Mouse (Mus musculus) embryonic facial prominence, embryonic 13.5 days (tissue): Measurements from ENCODE around the gene Oma1. TPM values are rescaled to one million over a fixed set of nuclear protein-coding genes. Genes with fewer than 3 reads are reported as not detected.

Source experiments
- ATAC-seq: fragments of 200-750 bp; cut with Nextera tagmentation; 2 replicates; pipeline ENCODE4 v1.8.0; 2017; ENCODE audit warnings: low read depth; ENCODE audit not compliant: insufficient number of reproducible peaks, insufficient read depth, low FRiP score, low TSS enrichment
- H3K27ac ChIP-seq: fragments of 300-500 bp; sonication (generic); 2 replicates; pipeline ENCODE4 v1.5.1; 2015; ENCODE audit warnings: moderate library complexity, mild to moderate bottlenecking, inconsistent platforms
- H3K27me3 ChIP-seq: fragments of 300-500 bp; sonication (generic); 2 replicates; pipeline ENCODE4 v1.6.1; 2015; ENCODE audit warnings: mild to moderate bottlenecking, inconsistent platforms
- H3K36me3 ChIP-seq: fragments of 300-500 bp; sonication (generic); 2 replicates; pipeline ENCODE4 v1.6.1; 2015; ENCODE audit warnings: mild to moderate bottlenecking, inconsistent platforms
- H3K4me1 ChIP-seq: fragments of 300-500 bp; sonication (generic); 2 replicates; pipeline ENCODE4 v1.6.1; 2015; ENCODE audit warnings: inconsistent platforms
- H3K4me2 ChIP-seq: fragments of 300-500 bp; sonication (generic); 2 replicates; pipeline ENCODE4 v1.6.1; 2015; ENCODE audit warnings: moderate library complexity, mild to moderate bottlenecking, inconsistent platforms
- H3K4me3 ChIP-seq: fragments of 300-500 bp; sonication (generic); 2 replicates; pipeline ENCODE4 v1.5.1; 2015; ENCODE audit warnings: mild to moderate bottlenecking, inconsistent platforms
- H3K9ac ChIP-seq: fragments of 300-500 bp; sonication (generic); 2 replicates; pipeline ENCODE4 v1.6.1; 2015; ENCODE audit warnings: mild to moderate bottlenecking, inconsistent platforms
- H3K9me3 ChIP-seq: fragments of 300-500 bp; sonication (generic); 2 replicates; pipeline ENCODE4 v1.6.1; 2016; ENCODE audit warnings: inconsistent platforms
- WGBS: fragments of 180-500 bp; shearing (Covaris S2); methylation state at CpG from one replicate; pipeline ENCODE4 v1.1.7; 2015; ENCODE audit warnings: mixed read lengths; 5-methylcytosine and 5-hydroxymethylcytosine counted together
- polyA plus RNA-seq: library from polyadenylated mRNA; unstranded; fragments of >200 nt; fragmentation: Nextera tagmentation; extraction: Ambion mirVana; gene quantifications from 2 replicates; pipeline ENCODE4 v1.2.1, GENCODE M21; 2015

The Oma1 gene
- polyA plus RNA-seq, 1 experiment from 2014 or later = 14.9 TPM

GRCm38 (mm10) chr4:103358941-103359448, 45.4 kb downstream of the Oma1 start:
- Histone ChIP-seq H3K27ac (no peak overlapping the region), H3K27me3 (no peaks in the 10 kb centered on the region), H3K9me3 (no peaks in the 10 kb centered on the region), H3K9ac (no peak overlapping the region), H3K4me3 (no peak overlapping the region), H3K36me3 (no peaks in the 10 kb centered on the region), H3K4me2 (no peak overlapping the region), H3K4me1 (no peaks in the 10 kb centered on the region)
- 86% methylated on average over 9 of the region's 9 CpGs for WGBS
- ATAC-seq = no peak

DNA sequence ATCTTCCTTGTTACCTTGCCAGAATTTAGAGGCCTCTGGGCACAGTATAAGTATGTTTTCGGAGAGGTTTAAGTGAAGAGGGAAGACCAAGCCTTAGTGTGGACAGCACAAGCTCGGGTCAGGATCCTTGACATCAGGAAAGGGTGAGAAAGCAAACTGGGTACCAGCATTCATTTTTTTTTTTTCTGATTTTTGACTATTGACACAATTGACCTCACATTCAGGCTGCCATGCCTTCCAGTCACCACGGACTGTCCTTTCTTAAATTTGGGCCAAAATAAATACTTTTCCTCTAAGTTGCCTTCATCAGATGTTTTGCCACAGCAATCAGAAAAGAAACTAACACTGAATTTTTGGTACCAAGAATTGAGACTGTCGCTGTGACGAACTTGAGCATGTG, 68.6 kb downstream of the Oma1 start:
- Histone ChIP-seq H3K27ac (no peak overlapping the region), H3K27me3 (no peaks in the 10 kb centered on the region), H3K9ac (no peak overlapping the region), H3K4me3 (no peak overlapping the region), H3K9me3 (no peaks in the 10 kb centered on the region), H3K36me3 (no peaks in the 10 kb centered on the region), H3K4me2 (no peak overlapping the region), H3K4me1 (no peaks in the 10 kb centered on the region)
- 85% methylated on average over 5 of the region's 5 CpGs for WGBS
- ATAC-seq = no peak

DNA sequence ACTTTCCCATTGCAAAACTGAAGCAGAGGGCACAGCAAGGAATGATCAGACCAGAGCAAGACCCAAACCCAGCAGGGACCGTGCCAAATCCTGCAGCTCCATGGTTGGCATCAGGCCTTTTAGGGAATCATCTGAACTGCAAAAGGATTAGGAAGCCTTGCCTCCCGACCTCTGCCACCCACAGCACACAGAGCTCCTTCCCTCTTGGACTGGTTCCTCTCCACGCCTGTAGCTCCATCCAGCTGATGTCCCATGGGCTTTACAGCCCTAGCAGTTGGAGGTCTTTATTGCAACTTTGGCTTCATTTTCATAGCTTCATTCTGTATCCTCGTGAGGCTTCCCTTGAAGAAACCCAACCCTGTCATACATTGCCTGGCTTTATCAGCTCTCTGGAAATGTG, 71.4 kb downstream of the Oma1 start:
- H3K9ac ChIP-seq = no peak overlapping the region
- H3K27me3 ChIP-seq = no peaks in the 10 kb centered on the region
- no peaks in the 10 kb centered on the region for H3K9me3 ChIP-seq
- no peaks in the 10 kb centered on the region for H3K36me3 ChIP-seq
- no peaks in the 10 kb centered on the region for H3K4me1 ChIP-seq
- H3K4me3 ChIP-seq = no peak overlapping the region
- 67% methylated on average over 4 of the region's 4 CpGs for WGBS
- no peak for ATAC-seq
- H3K4me2 ChIP-seq = no peak overlapping the region
- H3K27ac ChIP-seq = no peak overlapping the region

- Histone ChIP-seq H3K27ac (no peak overlapping the region), H3K4me1 (no peaks in the 10 kb centered on the region), H3K27me3 (no peaks in the 10 kb centered on the region), H3K4me2 (no peak overlapping the region), H3K36me3 (no peaks in the 10 kb centered on the region), H3K9ac (no peak overlapping the region), H3K9me3 (no peaks in the 10 kb centered on the region), H3K4me3 (no peak overlapping the region)
- no peak for ATAC-seq
- WGBS = 79% methylated on average over 4 of the region's 4 CpGs
These were observed 72.5 kb downstream of the Oma1 start for GRCm38 (mm10) chr4:103385835-103386787.

DNA sequence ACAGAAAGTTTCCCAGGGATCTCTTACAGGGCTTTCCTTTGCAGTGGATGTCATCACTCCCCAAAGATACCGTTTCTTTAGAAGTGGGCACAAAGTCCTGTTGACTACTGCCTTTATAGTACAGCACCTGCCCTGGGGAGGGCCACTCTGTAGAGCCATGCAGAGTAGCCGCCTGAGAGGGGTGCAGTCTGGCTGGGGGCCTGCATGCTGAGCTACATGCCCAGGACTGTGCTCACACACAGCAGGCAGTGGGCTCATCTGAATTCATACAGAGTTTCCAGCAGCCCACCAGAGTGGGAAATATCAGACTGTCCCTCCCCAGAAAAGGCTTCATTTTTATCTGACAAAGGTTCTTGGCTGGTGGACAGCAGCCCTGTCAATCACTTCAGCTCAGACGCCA, 73.7 kb downstream of the Oma1 start:
- Histone ChIP-seq H3K36me3 (no peaks in the 10 kb centered on the region), H3K27ac (no peak overlapping the region), H3K4me2 (no peak overlapping the region), H3K4me1 (no peaks in the 10 kb centered on the region), H3K9ac (no peak overlapping the region), H3K9me3 (no peaks in the 10 kb centered on the region), H3K4me3 (no peak overlapping the region), H3K27me3 (no peaks in the 10 kb centered on the region)
- WGBS = 80% methylated on average over 3 of the region's 3 CpGs
- ATAC-seq = no peak

- no peak overlapping the region for H3K4me3 ChIP-seq
- no peaks in the 10 kb centered on the region for H3K4me1 ChIP-seq
- no peak for ATAC-seq
- H3K36me3 ChIP-seq = no peaks in the 10 kb centered on the region
- no peak overlapping the region for H3K27ac ChIP-seq
- no peak overlapping the region for H3K4me2 ChIP-seq
- H3K27me3 ChIP-seq = no peaks in the 10 kb centered on the region
- H3K9ac ChIP-seq = no peak overlapping the region
- WGBS = 75% methylated on average over 8 of the region's 8 CpGs
- H3K9me3 ChIP-seq = no peaks in the 10 kb centered on the region
These were observed 75.0 kb downstream of the Oma1 start for GRCm38 (mm10) chr4:103388530-103389178.

GRCm38 (mm10) chr4:103389583-103389982, 76.0 kb downstream of the Oma1 start:
- H3K4me1 ChIP-seq = no peaks in the 10 kb centered on the region
- H3K4me3 ChIP-seq = no peak overlapping the region
- no peaks in the 10 kb centered on the region for H3K27me3 ChIP-seq
- 41% methylated on average over 3 of the region's 3 CpGs for WGBS
- no peak for ATAC-seq
- no peaks in the 10 kb centered on the region for H3K9me3 ChIP-seq
- no peaks in the 10 kb centered on the region for H3K36me3 ChIP-seq
- no peak overlapping the region for H3K27ac ChIP-seq
- H3K9ac ChIP-seq = no peak overlapping the region
- no peak overlapping the region for H3K4me2 ChIP-seq

- H3K4me1 ChIP-seq = no peaks in the 10 kb centered on the region
- no peak overlapping the region for H3K9ac ChIP-seq
- H3K4me3 ChIP-seq = no peak overlapping the region
- H3K27ac ChIP-seq = no peak overlapping the region
- no peaks in the 10 kb centered on the region for H3K27me3 ChIP-seq
- H3K36me3 ChIP-seq = no peaks in the 10 kb centered on the region
- no peak for ATAC-seq
- H3K9me3 ChIP-seq = no peaks in the 10 kb centered on the region
- WGBS = 61% methylated on average over 2 of the region's 2 CpGs
- H3K4me2 ChIP-seq = no peak overlapping the region
These were observed 76.9 kb downstream of the Oma1 start for GRCm38 (mm10) chr4:103390499-103390898.

DNA sequence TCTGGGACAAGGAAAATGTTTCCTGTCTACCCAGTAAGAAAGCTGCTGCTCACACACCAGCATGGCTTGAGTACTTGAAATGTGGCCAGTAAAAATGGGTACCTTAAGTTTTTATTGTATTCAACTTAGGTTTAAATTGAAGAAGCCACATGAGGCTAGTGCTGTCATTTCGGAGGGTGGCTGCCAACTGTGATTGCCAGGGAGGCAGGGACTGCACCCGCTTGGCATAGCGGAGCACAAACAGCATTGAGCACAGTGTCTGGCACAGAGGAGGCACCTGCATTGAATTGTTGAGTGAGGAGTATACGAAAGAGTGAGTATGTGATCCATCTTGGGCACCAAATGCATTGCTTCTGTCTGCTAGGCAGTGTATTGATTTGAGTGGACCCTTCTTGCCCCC, 81.5 kb downstream of the Oma1 start:
- Histone ChIP-seq H3K4me3 (no peak overlapping the region), H3K4me1 (no peaks in the 10 kb centered on the region), H3K9me3 (no peaks in the 10 kb centered on the region), H3K9ac (no peak overlapping the region), H3K27ac (no peak overlapping the region), H3K4me2 (no peak overlapping the region), H3K36me3 (no peaks in the 10 kb centered on the region), H3K27me3 (no peaks in the 10 kb centered on the region)
- no peak for ATAC-seq
- 82% methylated on average over 4 of the region's 4 CpGs for WGBS

- no peaks in the 10 kb centered on the region for H3K9me3 ChIP-seq
- 68% methylated on average over 9 of the region's 9 CpGs for WGBS
- no peak for ATAC-seq
These were observed 82.3 kb downstream of the Oma1 start for GRCm38 (mm10) chr4:103395905-103396304.

GRCm38 (mm10) chr4:103396876-103397275, 83.3 kb downstream of the Oma1 start:
- 84% methylated on average over 4 of the region's 4 CpGs for WGBS
- Histone ChIP-seq H3K27me3 (no peaks in the 10 kb centered on the region), H3K9me3 (no peaks in the 10 kb centered on the region), H3K4me2 (no peak overlapping the region), H3K4me3 (no peak overlapping the region), H3K4me1 (no peaks in the 10 kb centered on the region), H3K36me3 (no peaks in the 10 kb centered on the region), H3K27ac (no peak overlapping the region), H3K9ac (no peak overlapping the region)
- no peak for ATAC-seq

More at GRCm38 (mm10) chr4:103395905-103396304, 82.3 kb downstream of the Oma1 start:
- no peaks in the 10 kb centered on the region for H3K4me1 ChIP-seq
- no peak overlapping the region for H3K27ac ChIP-seq
- no peaks in the 10 kb centered on the region for H3K36me3 ChIP-seq
- H3K4me2 ChIP-seq = no peak overlapping the region
- H3K27me3 ChIP-seq = no peaks in the 10 kb centered on the region
- H3K9ac ChIP-seq = no peak overlapping the region
- no peak overlapping the region for H3K4me3 ChIP-seq

- H3K9me3 ChIP-seq = no peaks in the 10 kb centered on the region; the same call in 1 of the 2 replicates
- no peak overlapping the region for H3K9ac ChIP-seq
- no peaks in the 10 kb centered on the region for H3K36me3 ChIP-seq
- ATAC-seq = no peak
- 58% methylated on average over 4 of the region's 4 CpGs for WGBS
- H3K27me3 ChIP-seq = no peaks in the 10 kb centered on the region
- no peak overlapping the region for H3K4me3 ChIP-seq
- no peak overlapping the region for H3K4me2 ChIP-seq
- H3K4me1 ChIP-seq = no peaks in the 10 kb centered on the region
- no peak overlapping the region for H3K27ac ChIP-seq
These were observed 89.0 kb downstream of the Oma1 start for GRCm38 (mm10) chr4:103402581-103402980.
